Mouse (Mus musculus): ENCODE data around the gene Epn2. TPM values are rescaled to one million over a fixed set of nuclear protein-coding genes. Genes with fewer than 3 reads are reported as not detected.
A peak's percentile ranks its signal among the peaks of the same experiment; 100 is the strongest.
"Not testable (repeated sequence)": the region's sequence is repeated elsewhere in the genome, so short reads cannot be mapped to it uniquely, and the experiment has no call there.

Gene Epn2
- total RNA-seq, 2 experiments from 2014 or later = 23.7 to 27.0 TPM

DNA sequence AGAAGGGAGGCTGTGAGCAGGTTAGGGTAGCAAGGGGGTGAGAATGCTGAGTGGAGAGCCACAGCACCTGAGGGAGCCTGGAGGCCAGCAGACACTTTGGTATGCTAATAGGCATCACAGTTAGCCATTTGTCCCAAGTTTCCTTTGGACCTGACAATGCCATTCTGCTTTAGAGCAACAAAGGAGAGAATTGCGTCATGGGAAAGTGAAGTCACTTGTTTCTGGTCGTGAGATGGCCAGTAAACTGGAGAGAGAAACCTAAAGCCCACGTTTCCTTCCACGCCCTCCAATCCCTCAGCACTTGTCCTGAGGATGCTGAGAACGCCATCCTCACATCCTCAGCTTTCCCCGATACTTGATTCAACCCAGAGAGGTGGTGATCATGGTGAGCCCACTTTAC, 18.9 kb upstream of the Epn2 start:
- intact Hi-C loops (cut with DNase I) = no loop called here
- DNase-seq (ENCODE audit: low spot score) = no peak

- no peak for DNase-seq (ENCODE audit: low spot score)
- intact Hi-C loops (cut with DNase I) = no loop called here
Observed at GRCm38 (mm10) chr11:61597471-61597870, 18.0 kb upstream of the Epn2 start.

DNA sequence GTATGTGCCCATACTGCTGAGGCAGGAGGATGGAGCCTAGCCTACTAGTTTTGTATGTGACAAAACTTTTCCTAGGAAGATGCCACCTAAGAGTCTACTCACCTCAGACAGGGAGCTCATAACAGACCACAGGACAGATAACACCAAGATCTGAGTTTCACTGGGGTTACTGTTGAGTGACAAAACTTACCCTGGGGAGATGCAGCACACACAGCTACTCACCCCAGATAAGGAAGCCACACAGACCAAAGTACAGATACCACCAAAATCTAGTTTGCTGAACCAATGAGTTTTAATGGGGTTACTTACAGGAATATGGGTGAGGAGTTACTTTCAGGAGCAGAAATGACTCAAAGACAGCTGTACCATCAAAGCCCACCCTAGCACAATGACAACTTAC, 13.6 kb upstream of the Epn2 start:
- intact Hi-C loops (cut with DNase I) = no loop called here
- DNase-seq (ENCODE audit: low spot score) = no peak

DNA sequence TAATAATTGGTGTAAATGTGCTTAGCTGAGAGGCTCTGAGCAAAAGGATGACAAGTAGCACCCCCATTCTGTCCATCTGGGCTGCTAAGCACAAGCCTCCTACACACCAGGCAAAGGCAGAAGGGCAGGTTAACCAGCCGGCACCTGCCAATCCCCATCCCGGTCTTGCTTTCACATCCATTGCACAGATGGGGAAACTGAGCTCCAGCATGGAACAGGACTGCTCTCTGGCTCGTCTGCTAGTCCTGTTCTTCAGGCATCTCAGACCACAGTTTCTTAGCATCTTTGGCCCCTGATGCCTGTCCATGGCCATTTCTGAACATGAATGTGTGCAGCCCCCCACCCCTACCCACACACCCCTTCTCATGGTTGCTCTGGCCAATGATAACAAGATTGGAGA, 12.6 kb upstream of the Epn2 start:
- no peak for DNase-seq (ENCODE audit: low spot score)
- intact Hi-C loops (cut with DNase I) = no loop called here

- peak; percentile 56 for DNase-seq (ENCODE audit: low spot score)
- intact Hi-C loops (cut with DNase I) = no loop called here
Observed at GRCm38 (mm10) chr11:61590516-61591213, 11.2 kb upstream of the Epn2 start.

- DNase-seq (ENCODE audit: low spot score) = no peak
- intact Hi-C loops (cut with DNase I) = no loop called here
Observed at GRCm38 (mm10) chr11:61585421-61585820, 5.9 kb upstream of the Epn2 start.

DNA sequence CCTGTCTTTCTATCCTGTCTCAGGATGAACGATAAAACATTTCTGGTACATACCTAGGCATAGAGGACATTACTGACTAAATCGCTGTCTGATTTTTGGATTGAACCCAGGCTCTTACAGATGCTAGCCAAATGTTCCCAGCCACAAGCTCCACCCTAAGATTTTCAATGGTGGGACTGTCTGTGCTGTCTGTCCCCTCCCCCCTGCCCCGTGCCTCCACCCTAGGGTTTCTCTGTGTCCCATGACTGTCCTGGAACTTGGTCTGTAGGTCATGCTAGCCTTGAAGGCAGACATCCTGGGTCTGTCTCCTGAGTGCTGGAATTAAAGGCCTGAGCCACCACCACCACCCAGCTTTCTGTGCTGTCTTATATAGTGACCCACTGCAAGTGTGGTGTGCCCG, 5.3 kb upstream of the Epn2 start:
- DNase-seq (ENCODE audit: low spot score) = no peak
- intact Hi-C loops (cut with DNase I) = no loop called here

- intact Hi-C loops (cut with DNase I) = no loop called here
- no peak for DNase-seq (ENCODE audit: low spot score)
Observed at GRCm38 (mm10) chr11:61584096-61584495, 4.6 kb upstream of the Epn2 start.

- DNase-seq (ENCODE audit: low spot score) = not testable (repeated sequence)
- intact Hi-C loops (cut with DNase I) = loop anchor here (1.0 kb wide), 1 partner anchor 75 kb away; no protein-coding TSS in a partner anchor
Observed at GRCm38 (mm10) chr11:61582808-61583207, 3.3 kb upstream of the Epn2 start.

- intact Hi-C loops (cut with DNase I) = loop anchor here (2.0 to 5.0 kb wide), 2 partner anchors 39 to 48 kb away; no protein-coding TSS in a partner anchor
- no peak for DNase-seq (ENCODE audit: low spot score)
Observed at GRCm38 (mm10) chr11:61579878-61580381, 443 bp upstream of the Epn2 start.

- no peak for DNase-seq (ENCODE audit: low spot score)
- intact Hi-C loops (cut with DNase I) = loop anchor here (2.0 to 5.0 kb wide), 2 partner anchors 40 to 46 kb away; no protein-coding TSS in a partner anchor
Observed at GRCm38 (mm10) chr11:61578541-61578982, 925 bp downstream of the Epn2 start.

DNA sequence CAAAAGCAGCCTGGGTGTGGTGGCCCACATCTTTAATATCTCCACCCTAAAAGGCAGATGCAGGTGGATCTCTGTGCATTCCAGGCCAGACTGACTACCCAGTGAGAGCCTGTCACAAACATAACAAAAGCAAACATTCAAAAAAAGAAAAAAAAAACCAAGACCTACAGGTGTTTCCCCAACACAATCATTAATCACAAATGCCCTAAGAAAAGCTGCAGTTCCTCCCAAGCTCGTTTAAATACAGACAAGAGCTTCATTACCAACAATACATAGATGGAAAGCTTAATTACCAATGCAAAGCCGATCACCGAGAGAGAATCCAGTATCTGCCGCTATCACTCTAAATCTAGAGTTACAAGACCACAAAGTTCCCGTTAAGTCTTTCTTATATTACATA, 1.5 kb downstream of the Epn2 start:
- DNase-seq (ENCODE audit: low spot score) = no peak
- intact Hi-C loops (cut with DNase I) = loop anchor here (2.0 to 5.0 kb wide), 2 partner anchors 41 to 46 kb away; no protein-coding TSS in a partner anchor

- intact Hi-C loops (cut with DNase I) = loop anchor here (5.0 kb wide), 1 partner anchor 45 kb away; no protein-coding TSS in a partner anchor
Observed at GRCm38 (mm10) chr11:61577349-61577748, 2.1 kb downstream of the Epn2 start.

GRCm38 (mm10) chr11:61573266-61573665, 6.2 kb downstream of the Epn2 start:
- no peak for DNase-seq (ENCODE audit: low spot score)
- intact Hi-C loops (cut with DNase I) = no loop called here

More at GRCm38 (mm10) chr11:61577349-61577748, 2.1 kb downstream of the Epn2 start:
- no peak for DNase-seq (ENCODE audit: low spot score)

- DNase-seq (ENCODE audit: low spot score) = no peak
- intact Hi-C loops (cut with DNase I) = no loop called here
Observed at GRCm38 (mm10) chr11:61571225-61571624, 8.3 kb downstream of the Epn2 start.

DNA sequence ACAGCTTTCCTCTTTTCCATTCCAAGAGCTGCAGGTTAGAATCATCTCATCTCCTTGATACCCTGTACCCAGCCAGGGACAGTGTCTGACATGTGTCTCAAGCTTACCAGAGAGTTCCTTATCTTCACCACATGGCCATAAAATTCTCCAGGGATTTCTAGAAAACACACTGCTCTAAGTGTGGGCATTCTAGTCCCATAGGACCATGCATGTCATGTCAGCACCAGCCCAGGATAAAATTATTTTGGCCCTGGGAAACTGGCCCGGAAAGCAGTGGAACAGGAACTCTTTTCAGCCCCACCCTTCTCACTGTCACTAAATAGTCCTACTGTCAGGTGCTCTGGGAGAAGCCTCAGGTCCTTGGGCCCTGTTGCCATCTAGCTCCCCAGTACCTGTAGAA, 9.8 kb downstream of the Epn2 start:
- intact Hi-C loops (cut with DNase I) = no loop called here
- no peak for DNase-seq (ENCODE audit: low spot score)

DNA sequence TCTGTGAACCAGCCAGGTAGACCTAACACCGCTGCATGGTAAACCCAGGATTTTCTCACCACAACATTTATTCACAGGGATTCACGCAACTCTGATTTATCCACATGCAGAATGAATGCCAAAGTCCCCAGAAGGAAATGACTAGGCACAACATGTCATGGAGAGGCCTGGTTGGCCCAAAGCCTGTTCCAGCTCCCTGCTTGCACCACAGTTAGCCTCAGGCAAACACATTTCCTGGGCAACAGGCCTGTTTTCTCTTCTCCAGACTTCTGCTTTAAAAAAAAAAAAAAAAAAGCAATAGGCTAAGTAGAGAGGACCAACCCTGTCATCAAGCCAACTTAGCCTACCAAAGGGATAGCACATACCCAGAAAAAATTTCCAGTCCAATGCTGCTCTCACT, 14.9 kb downstream of the Epn2 start:
- peak; percentile 63 for DNase-seq (ENCODE audit: low spot score)
- intact Hi-C loops (cut with DNase I) = no loop called here

DNA sequence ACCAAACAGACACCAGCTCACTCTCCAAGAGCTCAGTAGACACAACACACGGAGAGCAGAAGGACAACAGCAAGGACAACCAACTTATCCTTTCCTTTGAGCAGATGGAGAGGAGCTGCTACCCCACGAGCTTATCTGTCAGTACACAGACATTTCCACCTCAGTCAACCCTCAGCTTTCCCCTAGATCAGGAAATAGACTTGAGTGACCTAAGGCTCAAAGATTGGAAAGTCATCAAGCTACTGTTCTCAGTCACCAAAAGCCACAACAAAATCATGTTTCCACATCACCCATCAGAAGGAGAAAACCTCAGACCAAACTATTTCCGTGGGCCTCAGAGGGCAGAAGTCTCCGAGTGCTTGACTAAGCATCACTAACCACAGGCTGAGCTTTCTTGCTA, 15.5 kb downstream of the Epn2 start:
- intact Hi-C loops (cut with DNase I) = loop anchor here (2.0 kb wide), 1 partner anchor 29 kb away; no protein-coding TSS in a partner anchor
- DNase-seq (ENCODE audit: low spot score) = no peak

- no peak for DNase-seq (ENCODE audit: low spot score)
- intact Hi-C loops (cut with DNase I) = loop anchor here (2.0 kb wide), 1 partner anchor 28 kb away; no protein-coding TSS in a partner anchor
Observed at GRCm38 (mm10) chr11:61562421-61562820, 17.1 kb downstream of the Epn2 start.

- DNase-seq (ENCODE audit: low spot score) = no peak
Observed at GRCm38 (mm10) chr11:61559572-61559971, 19.9 kb downstream of the Epn2 start.

DNA sequence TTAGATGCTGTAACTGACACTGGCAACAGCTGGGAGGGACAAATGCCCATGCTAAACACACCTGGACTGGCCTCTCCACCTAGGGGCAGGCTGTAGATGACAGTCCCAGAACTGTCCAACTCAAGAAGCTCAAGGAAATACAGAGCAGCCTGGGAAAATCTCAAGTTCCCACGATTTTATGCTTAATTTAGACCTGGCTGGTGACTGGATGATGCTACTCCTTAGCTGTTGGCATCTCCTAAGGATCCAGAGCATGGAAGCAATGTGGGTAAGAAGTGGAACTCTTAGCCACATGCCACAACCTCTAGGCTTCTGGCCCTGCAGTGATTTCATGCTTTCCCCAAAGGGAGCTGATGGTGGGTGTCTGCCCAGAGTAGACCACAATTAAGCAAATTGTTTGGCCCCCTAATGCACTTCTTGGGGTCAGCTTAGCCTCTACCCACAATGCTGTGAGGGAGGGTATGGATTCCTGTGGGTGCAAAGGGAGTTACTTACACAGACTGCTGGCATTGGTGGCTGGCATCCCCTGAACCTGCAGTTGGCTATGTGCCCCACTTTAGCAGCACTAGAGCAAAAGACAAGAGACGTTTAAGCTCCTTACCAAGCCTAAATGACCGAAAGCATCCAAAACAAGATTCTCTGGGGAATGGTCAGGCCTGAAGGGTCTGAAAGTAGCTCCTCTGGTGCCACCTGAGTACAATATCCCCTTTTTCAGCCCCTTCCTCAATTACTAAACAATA, 26.3 kb downstream of the Epn2 start:
- intact Hi-C loops (cut with DNase I) = no loop called here
- no peak for DNase-seq (ENCODE audit: low spot score)

More at GRCm38 (mm10) chr11:61559572-61559971, 19.9 kb downstream of the Epn2 start:
- intact Hi-C loops (cut with DNase I) = no loop called here

Data from heart, postnatal 25 days (tissue).